Mouse (Mus musculus) heart, embryonic 11.5 days (tissue): ENCODE data around the gene Olfr222. TPM values are rescaled to one million over a fixed set of nuclear protein-coding genes. Genes with fewer than 3 reads are reported as not detected.
"Not testable (repeated sequence)": the region's sequence is repeated elsewhere in the genome, so short reads cannot be mapped to it uniquely, and the experiment has no call there.

Experiments
- ATAC-seq: fragments of 200-750 bp; cut with Nextera tagmentation; replicated peaks from 2 replicates; pipeline ENCODE4 v1.8.0; 2017; ENCODE audit warnings: moderate library complexity; ENCODE audit not compliant: insufficient number of reproducible peaks, low FRiP score, low TSS enrichment
- H3K27ac ChIP-seq: fragments of 300-500 bp; sonication (generic); 2 replicates; pipeline ENCODE4 v1.5.1; 2014; ENCODE audit warnings: mild to moderate bottlenecking, low read depth, low read length
- H3K27me3 ChIP-seq: fragments of 300-500 bp; sonication (generic); 2 replicates; pipeline ENCODE4 v1.6.1; 2014; ENCODE audit warnings: mild to moderate bottlenecking, low read length, mixed read lengths; ENCODE audit not compliant: control insufficient read depth, insufficient read depth
- H3K36me3 ChIP-seq: fragments of 300-500 bp; sonication (generic); 2 replicates; pipeline ENCODE4 v1.6.1; 2014; ENCODE audit warnings: mild to moderate bottlenecking, low read length, moderate library complexity, mixed read lengths; ENCODE audit not compliant: control insufficient read depth, insufficient read depth
- H3K4me1 ChIP-seq: fragments of 300-500 bp; sonication (generic); 2 replicates; pipeline ENCODE4 v1.6.1; 2014; ENCODE audit warnings: low read length; ENCODE audit not compliant: control insufficient read depth, insufficient read depth
- H3K4me2 ChIP-seq: fragments of 300-500 bp; sonication (generic); 2 replicates; pipeline ENCODE4 v1.6.1; 2014; ENCODE audit warnings: mild to moderate bottlenecking, moderate library complexity
- H3K4me3 ChIP-seq: fragments of 300-500 bp; sonication (generic); 2 replicates; pipeline ENCODE4 v1.5.1; 2014; ENCODE audit warnings: low read depth, low read length
- H3K9ac ChIP-seq: fragments of 300-500 bp; sonication (generic); 2 replicates; pipeline ENCODE4 v1.6.1; 2014; ENCODE audit warnings: mild to moderate bottlenecking, low read depth, low read length, moderate library complexity
- H3K9me3 ChIP-seq: fragments of 300-500 bp; sonication (generic); replicated peaks from 2 replicates; pipeline ENCODE4 v1.6.1; 2016; ENCODE audit warnings: low read length; ENCODE audit not compliant: control insufficient read depth
- WGBS: fragments of 180-500 bp; shearing (Covaris S2); extraction: QIAGEN DNeasy Blood & Tissue Kit; methylation state at CpG from one replicate; pipeline ENCODE4 v1.1.7; 2014; ENCODE audit not compliant: insufficient replicate concordance; 5-methylcytosine and 5-hydroxymethylcytosine counted together
- polyA plus RNA-seq: library from polyadenylated mRNA; unstranded; fragments of >200 nt; fragmentation: Nextera tagmentation; extraction: Ambion mirVana; gene quantifications from 2 replicates; pipeline ENCODE4 v1.2.1, GENCODE M21; 2014

Olfr222 gene
- polyA plus RNA-seq: not detected in 2 replicates

DNA sequence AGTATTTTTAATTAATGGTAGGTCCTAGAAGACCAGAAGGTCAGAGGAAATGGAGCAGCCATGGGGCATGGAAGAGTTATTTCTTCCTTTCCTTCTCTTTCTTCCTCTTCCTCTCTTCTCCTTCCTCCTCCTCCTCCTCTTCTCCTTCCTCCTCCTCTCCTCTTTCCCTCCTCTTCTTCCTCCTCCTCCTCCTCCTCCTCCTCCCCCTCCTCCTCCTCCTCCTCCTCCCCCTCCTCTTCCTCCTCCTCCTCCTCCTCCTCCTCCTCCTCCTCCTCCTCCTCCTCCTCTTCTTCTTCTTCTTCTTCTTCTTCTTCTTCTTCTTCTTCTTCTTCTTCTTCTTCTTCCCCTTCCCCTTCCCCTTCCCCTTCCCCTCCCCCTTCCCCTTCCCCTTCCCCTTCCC, at the start of gene Olfr222:
Gene Olfr222, minus strand, starts transcription at position 101 of the 400 bp plus-strand sequence.
- ATAC-seq, H3K9ac ChIP-seq, H3K9me3 ChIP-seq, H3K27ac ChIP-seq, H3K36me3 ChIP-seq, H3K4me2 ChIP-seq, H3K4me1 ChIP-seq, H3K4me3 ChIP-seq: not testable (repeated sequence)
- H3K27me3 ChIP-seq: peaks cover 16% of the 10 kb centered on the region; the same call in 1 of the 2 replicates

DNA sequence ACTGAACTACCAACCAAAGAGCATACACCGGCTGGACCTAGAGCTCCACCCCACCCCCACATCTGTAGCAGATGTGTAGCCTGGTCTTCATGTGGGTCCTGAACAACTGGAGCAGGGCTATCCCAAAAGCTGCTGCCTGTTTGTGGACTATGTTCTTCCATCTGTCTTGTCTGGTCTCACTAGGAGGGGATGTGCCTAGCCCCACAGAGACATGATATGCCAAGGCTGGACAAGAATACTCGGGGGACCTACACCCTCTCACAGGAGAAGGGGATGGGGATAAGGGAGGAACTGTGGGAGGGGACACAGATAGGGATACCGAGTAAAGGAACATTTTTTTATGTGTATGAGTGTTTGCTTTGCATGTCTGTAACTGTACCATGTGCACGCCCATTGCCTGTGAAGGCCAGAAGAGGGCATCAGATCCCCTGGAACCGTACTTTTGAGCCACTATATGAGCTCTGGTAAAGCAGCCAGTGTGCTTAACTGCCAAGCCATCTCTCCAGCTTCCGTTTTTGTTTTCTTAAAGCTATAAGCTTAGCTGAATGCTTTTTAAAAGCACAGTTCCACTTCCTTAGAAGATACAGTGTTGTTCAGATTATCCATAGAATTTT, 48.1 kb upstream of the Olfr222 start:
- Histone ChIP-seq H3K4me3 (no peak overlapping the region), H3K9ac (no peak overlapping the region), H3K4me2 (no peak overlapping the region), H3K9me3 (no peaks in the 10 kb centered on the region), H3K4me1 (no peaks in the 10 kb centered on the region), H3K27ac (no peak overlapping the region), H3K36me3 (no peaks in the 10 kb centered on the region), H3K27me3 (no peaks in the 10 kb centered on the region)
- WGBS: 32% methylated on average over 6 of the region's 6 CpGs
- no peak for ATAC-seq

DNA sequence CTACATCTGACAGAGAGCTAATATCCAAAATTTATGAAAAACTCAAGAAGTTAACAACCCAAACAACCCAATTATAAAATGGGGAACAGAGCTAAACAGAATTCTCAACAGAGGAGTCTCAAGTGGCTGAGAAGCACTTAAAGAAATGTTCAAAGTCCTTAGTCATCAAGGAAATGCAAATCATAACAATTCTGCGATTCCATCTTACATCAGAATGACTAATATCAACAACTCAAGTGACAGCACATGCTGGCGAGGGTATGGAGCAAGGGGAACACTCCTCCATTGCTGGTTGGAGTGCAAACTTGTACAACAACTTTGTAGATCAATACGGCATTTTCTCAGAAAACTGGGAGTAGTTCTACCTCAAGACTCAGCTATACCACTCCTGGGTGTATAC, 46.2 kb upstream of the Olfr222 start:
- Histone ChIP-seq H3K9ac (no peak overlapping the region), H3K27ac (no peak overlapping the region), H3K9me3 (no peaks in the 10 kb centered on the region), H3K36me3 (no peaks in the 10 kb centered on the region), H3K4me1 (no peaks in the 10 kb centered on the region), H3K4me3 (no peak overlapping the region), H3K27me3 (no peaks in the 10 kb centered on the region), H3K4me2 (no peak overlapping the region)
- no peak for ATAC-seq
- WGBS: 65% methylated on average over 3 of the region's 3 CpGs

DNA sequence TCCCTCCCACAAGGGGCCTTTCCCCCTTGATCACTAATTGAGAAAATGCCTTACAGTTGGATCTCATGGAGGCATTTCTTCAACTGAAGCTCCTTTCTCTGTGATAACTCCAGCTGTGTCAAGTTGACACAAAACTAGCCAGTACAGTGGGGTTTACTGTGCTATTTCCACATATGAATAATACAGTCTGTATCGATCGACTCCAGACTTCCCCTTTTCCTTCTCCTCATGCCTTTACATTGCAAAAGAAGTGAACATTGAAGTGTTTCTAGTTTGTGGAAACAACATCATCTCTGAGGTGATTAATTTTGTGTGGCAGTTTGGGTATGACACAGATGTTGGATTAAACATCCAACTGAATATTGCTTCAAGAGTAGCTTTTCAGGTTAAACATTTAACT, 41.0 kb upstream of the Olfr222 start:
- not testable (repeated sequence) for H3K9ac ChIP-seq, H3K4me2 ChIP-seq, H3K27ac ChIP-seq, ATAC-seq, H3K36me3 ChIP-seq, H3K4me1 ChIP-seq, H3K9me3 ChIP-seq, H3K27me3 ChIP-seq, H3K4me3 ChIP-seq
- WGBS: 93% methylated on average over 2 of the region's 2 CpGs

DNA sequence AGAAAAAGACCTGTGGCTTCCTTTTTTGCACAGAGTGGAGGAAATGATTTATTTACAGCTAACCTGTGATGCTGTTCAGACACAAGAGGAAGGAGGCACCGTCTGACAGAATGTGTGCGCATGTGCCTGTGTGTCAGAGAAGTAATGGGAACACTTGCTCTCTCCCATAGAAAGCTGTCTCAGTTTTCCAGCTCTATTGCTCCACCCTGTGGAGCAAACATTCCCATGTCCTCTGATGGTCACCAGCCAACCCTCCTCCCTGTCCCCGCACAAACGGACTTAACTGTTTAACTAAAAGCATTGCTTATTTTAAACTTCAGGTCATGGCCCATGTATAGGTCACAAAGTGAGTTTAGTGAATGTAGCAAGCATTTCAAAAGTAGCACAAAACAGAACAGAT, 38.1 kb upstream of the Olfr222 start:
- 45% methylated on average over 4 of the region's 4 CpGs for WGBS

DNA sequence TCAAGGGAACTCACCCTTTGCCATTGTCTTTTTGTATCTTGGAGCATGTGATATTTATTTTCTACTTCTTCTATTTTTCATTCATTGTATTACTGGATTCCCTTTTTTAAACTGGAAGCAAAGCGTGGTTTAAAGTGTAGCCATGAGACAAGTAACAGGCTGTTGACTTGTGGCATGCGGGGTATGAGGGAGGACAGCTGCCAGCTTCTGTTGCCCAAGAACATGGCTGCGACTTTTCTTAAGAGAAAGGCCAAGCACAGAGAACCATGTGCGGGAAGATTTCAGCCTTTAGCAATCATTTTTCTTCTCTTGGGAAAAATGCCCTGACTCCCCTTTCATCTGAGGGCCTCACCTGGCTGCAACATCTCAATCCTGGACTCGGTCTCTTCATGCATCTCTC, 35.6 kb upstream of the Olfr222 start:
- H3K36me3 ChIP-seq: no peaks in the 10 kb centered on the region
- ATAC-seq: no peak
- H3K4me1 ChIP-seq: no peaks in the 10 kb centered on the region
- H3K27ac ChIP-seq: no peak overlapping the region
- H3K4me2 ChIP-seq: no peak overlapping the region
- H3K9ac ChIP-seq: no peak overlapping the region
- H3K27me3 ChIP-seq: no peaks in the 10 kb centered on the region
- WGBS: 70% methylated on average over 5 of the region's 5 CpGs
- no peaks in the 10 kb centered on the region for H3K9me3 ChIP-seq
- no peak overlapping the region for H3K4me3 ChIP-seq

More for the DNA sequence above, 38.1 kb upstream of the Olfr222 start:
- H3K36me3 ChIP-seq: no peaks in the 10 kb centered on the region
- no peaks in the 10 kb centered on the region for H3K9me3 ChIP-seq
- no peaks in the 10 kb centered on the region for H3K27me3 ChIP-seq
- no peaks in the 10 kb centered on the region for H3K4me1 ChIP-seq
- no peak overlapping the region for H3K4me3 ChIP-seq
- ATAC-seq: no peak
- H3K4me2 ChIP-seq: no peak overlapping the region
- H3K27ac ChIP-seq: no peak overlapping the region
- no peak overlapping the region for H3K9ac ChIP-seq

DNA sequence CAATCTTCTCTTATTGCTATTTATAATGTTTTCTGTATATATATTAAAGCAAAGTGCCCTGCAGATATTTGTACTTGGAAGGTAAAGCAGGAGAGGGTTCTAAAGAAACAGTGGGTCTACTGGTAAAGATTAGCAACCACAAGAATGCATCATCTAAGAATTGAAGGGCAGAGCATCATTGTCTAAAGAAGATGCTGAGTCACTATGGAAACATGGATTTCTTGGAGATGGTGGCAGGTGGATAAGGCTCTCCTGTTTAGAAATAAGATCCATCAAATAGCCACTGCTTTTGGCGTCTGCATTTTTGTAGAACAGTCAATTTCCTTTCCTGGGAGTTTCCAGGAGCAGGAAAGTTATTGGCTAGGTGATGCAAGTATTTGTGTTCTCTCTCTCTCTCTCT, 26.3 kb upstream of the Olfr222 start:
- 0 out of 2 replicates have a peak, but pooled peaks cover 2% of the 10 kb centered on the region for H3K27me3 ChIP-seq
- no peak overlapping the region for H3K4me3 ChIP-seq
- no peak overlapping the region for H3K4me2 ChIP-seq
- H3K27ac ChIP-seq: no peak overlapping the region
- no peaks in the 10 kb centered on the region for H3K9me3 ChIP-seq
- no peaks in the 10 kb centered on the region for H3K4me1 ChIP-seq
- ATAC-seq: no peak
- H3K9ac ChIP-seq: no peak overlapping the region
- WGBS: 43% methylated on average over 1 of the region's 1 CpGs
- no peaks in the 10 kb centered on the region for H3K36me3 ChIP-seq

DNA sequence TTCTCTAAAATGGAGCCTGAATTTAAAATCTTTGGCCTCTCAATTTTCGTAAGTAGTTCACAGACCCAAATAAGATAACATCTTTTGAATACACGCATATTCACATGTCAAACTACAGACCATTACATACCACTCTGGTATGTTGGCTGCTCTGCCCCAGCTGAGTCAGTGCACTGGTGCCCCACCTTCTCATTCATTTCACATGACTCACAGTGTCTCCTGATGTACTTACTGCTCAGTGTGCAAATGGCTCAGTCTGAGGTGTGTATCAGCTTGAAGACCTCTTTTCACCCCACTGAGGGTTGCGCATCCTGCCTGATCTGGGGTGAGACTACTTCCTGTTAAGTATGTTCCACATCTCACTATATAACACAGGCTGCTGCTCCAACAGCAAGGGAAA, 24.8 kb upstream of the Olfr222 start:
- no peaks in the 10 kb centered on the region for H3K36me3 ChIP-seq
- ATAC-seq: no peak
- no peak overlapping the region for H3K4me2 ChIP-seq
- H3K9ac ChIP-seq: no peak overlapping the region
- no peak overlapping the region for H3K4me3 ChIP-seq
- H3K9me3 ChIP-seq: no peaks in the 10 kb centered on the region
- 0 out of 2 replicates have a peak, but pooled peaks cover 2% of the 10 kb centered on the region for H3K27me3 ChIP-seq
- H3K4me1 ChIP-seq: no peaks in the 10 kb centered on the region
- no peak overlapping the region for H3K27ac ChIP-seq
- WGBS: 82% methylated on average over 3 of the region's 3 CpGs

DNA sequence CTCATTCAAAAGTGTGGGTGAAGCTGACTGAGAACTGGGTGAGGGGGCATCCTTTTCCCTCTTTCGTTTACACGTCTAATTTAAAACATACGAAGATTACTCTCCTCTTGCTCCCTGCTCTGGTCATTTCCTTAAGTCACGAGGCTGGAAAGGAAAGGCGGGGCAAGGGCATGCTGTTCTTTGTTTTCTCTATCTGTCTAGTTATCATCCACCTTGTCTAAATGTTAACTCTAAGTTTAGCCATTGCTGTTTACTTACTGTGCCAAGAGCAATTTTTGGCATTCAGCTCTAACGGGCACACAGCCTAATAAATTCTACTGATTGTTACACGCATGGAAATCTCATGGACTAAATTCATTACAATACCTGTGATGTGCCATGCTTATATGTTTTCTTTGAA, 23.2 kb upstream of the Olfr222 start:
- H3K9ac ChIP-seq: no peak overlapping the region
- H3K27ac ChIP-seq: no peak overlapping the region
- H3K9me3 ChIP-seq: no peaks in the 10 kb centered on the region
- no peaks in the 10 kb centered on the region for H3K36me3 ChIP-seq
- H3K4me3 ChIP-seq: no peak overlapping the region
- H3K4me1 ChIP-seq: no peaks in the 10 kb centered on the region
- H3K27me3 ChIP-seq: peaks cover 4% of the 10 kb centered on the region; the same call in 1 of the 2 replicates
- WGBS: 63% methylated on average over 7 of the region's 7 CpGs
- no peak overlapping the region for H3K4me2 ChIP-seq
- no peak for ATAC-seq
